Mouse (Mus musculus) forebrain, postnatal 0 days (tissue): Measurements from ENCODE around the gene Iqschfp. TPM values are rescaled to one million over a fixed set of nuclear protein-coding genes. Genes with fewer than 3 reads are reported as not detected.

Experiments
- ATAC-seq: fragments of 200-750 bp; cut with Nextera tagmentation; 2 replicates; pipeline ENCODE4 v1.8.0; 2017; ENCODE audit warnings: mild to moderate bottlenecking, moderate library complexity
- DNase-seq: peaks from one replicate; pipeline ENCODE4 v3.0.0-alpha.2; 2015
- H3K27ac ChIP-seq: fragments of 300-500 bp; sonication (generic); 2 replicates; pipeline ENCODE4 v1.5.1; 2014; ENCODE audit warnings: low read depth, mild to moderate bottlenecking, antibody characterized with exemption, low read length, moderate library complexity, mixed read lengths
- H3K27me3 ChIP-seq: fragments of 300-500 bp; sonication (generic); 2 replicates; pipeline ENCODE4 v1.6.1; 2014; ENCODE audit warnings: mild to moderate bottlenecking, low read length, mixed read lengths; ENCODE audit not compliant: insufficient read depth
- H3K36me3 ChIP-seq: fragments of 300-500 bp; sonication (generic); 2 replicates; pipeline ENCODE4 v1.6.1; 2014; ENCODE audit warnings: mild to moderate bottlenecking, moderate library complexity; ENCODE audit not compliant: insufficient read depth
- H3K4me1 ChIP-seq: fragments of 300-500 bp; sonication (generic); 2 replicates; pipeline ENCODE4 v1.6.1; 2014; ENCODE audit warnings: antibody characterized with exemption; ENCODE audit not compliant: insufficient read depth
- H3K4me2 ChIP-seq: fragments of 300-500 bp; sonication (generic); 2 replicates; pipeline ENCODE4 v1.6.1; 2014; ENCODE audit warnings: low read depth, mild to moderate bottlenecking, moderate library complexity
- H3K4me3 ChIP-seq: fragments of 300-500 bp; sonication (generic); 2 replicates; pipeline ENCODE4 v1.5.1; 2014; ENCODE audit warnings: low read depth, low read length, mixed read lengths
- H3K9ac ChIP-seq: fragments of 300-500 bp; sonication (generic); 2 replicates; pipeline ENCODE4 v1.6.1; 2014; ENCODE audit warnings: mild to moderate bottlenecking
- H3K9me3 ChIP-seq: fragments of 300-500 bp; sonication (generic); 2 replicates; pipeline ENCODE4 v1.6.1; 2016; ENCODE audit warnings: low read length
- CTCF ChIP-seq: sonication (generic); IDR thresholded peaks from 2 replicates; pipeline ENCODE4 v1.5.1; 2016; ENCODE audit warnings: antibody characterized with exemption, control low read depth, low read depth
- WGBS: fragments of 180-500 bp; shearing (Covaris S2); extraction: QIAGEN DNeasy Blood & Tissue Kit; methylation state at CpG from one replicate; pipeline ENCODE4 v1.1.7; 2014; 5-methylcytosine and 5-hydroxymethylcytosine counted together
- polyA plus RNA-seq: library from polyadenylated mRNA; unstranded; fragments of >200 nt; fragmentation: Nextera tagmentation; extraction: Ambion mirVana; gene quantifications from 2 replicates; pipeline ENCODE4 v1.2.1, GENCODE M21; 2015
- total RNA-seq: library from RNA; depleted of rRNA; stranded (reverse); fragments of >200 nt; gene quantifications from 2 replicates; pipeline ENCODE4 v1.2.3, GENCODE M21; 2014; rRNA removed

The Iqschfp gene
- total RNA-seq (8.6 and 8.8 TPM in 2 replicates), polyA plus RNA-seq (5.9 and 6.6 TPM in 2 replicates)

- DNase-seq, result peak; percentile 68
- Histone ChIP-seq H3K4me1 (no peaks in the 10 kb centered on the region), H3K4me2 (peak within 1 kb of the TSS; percentile 61), H3K9ac (peak within 1 kb of the TSS; percentile 49), H3K27me3 (no peaks in the 10 kb centered on the region), H3K4me3 (peak within 1 kb of the TSS; percentile 43), H3K9me3 (no peaks in the 10 kb centered on the region), H3K36me3 (no peaks in the 10 kb centered on the region), H3K27ac (peak within 1 kb of the TSS; percentile 69)
- WGBS, result 6% methylated on average over 15 of the region's 15 CpGs
- peak; percentile 73 for ATAC-seq
- no peak for TF ChIP-seq CTCF
Measured at GRCm38 (mm10) chr3:67892026-67892705, at the start of gene Iqschfp, which contains the start of gene Iqcj. Gene Iqschfp (plus strand): TSS chr3:67892232. Gene Iqcj (plus strand): TSS chr3:67892220.

DNA sequence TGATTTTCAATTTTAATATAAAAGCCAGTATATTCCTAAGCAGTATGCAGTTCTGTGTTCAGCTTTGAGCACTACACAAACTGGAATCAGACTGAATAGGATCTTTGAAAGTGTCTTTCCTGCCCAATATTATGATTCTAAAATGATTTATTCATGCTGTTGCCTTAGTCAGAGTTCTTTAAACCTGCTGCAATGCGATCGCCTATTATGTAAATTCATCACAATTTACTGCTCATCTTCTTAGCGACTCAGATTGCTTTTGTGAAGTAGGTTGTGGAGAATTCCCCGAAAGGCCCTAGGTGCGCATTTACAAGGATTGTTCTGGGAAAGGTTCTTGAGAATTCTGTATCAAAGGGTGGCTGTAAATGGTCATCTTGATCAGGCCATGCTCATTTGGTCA lies 39.6 kb upstream of the Iqschfp start:
- no peaks in the 10 kb centered on the region for H3K36me3 ChIP-seq
- no peak overlapping the region for H3K9ac ChIP-seq
- no peak overlapping the region for H3K4me2 ChIP-seq
- no peak for TF ChIP-seq CTCF
- H3K27ac ChIP-seq, result no peak overlapping the region
- WGBS, result 68% methylated on average over 5 of the region's 5 CpGs
- H3K4me3 ChIP-seq, result no peak overlapping the region
- H3K4me1 ChIP-seq, result no peaks in the 10 kb centered on the region
- ATAC-seq (no peak), DNase-seq (no peak)
- no peaks in the 10 kb centered on the region for H3K27me3 ChIP-seq
- H3K9me3 ChIP-seq, result no peaks in the 10 kb centered on the region

DNA sequence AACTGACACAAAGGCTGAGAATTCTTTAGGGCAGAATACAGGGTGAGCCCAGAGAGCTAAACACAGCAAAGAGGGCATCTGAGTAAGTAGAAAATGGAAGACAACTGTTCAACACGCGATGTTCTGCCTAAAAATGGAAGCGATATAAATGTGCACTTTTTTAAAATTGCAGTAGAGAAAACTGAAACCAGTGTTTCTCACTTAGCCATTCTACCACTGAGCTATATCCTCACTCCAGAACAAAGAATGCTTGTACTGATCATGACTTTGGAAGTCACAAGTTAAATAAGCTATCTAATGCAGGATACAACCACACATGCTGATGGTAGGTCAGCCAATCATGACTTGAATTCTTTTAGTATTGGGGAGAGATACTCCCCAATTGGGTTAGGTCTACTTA lies 30.5 kb upstream of the Iqschfp start:
- H3K27ac ChIP-seq, result no peak overlapping the region
- no peak overlapping the region for H3K4me3 ChIP-seq
- H3K4me1 ChIP-seq, result no peaks in the 10 kb centered on the region
- WGBS, result 81% methylated on average over 3 of the region's 3 CpGs
- no peaks in the 10 kb centered on the region for H3K9me3 ChIP-seq
- no peak for TF ChIP-seq CTCF
- no peak overlapping the region for H3K4me2 ChIP-seq
- no peaks in the 10 kb centered on the region for H3K36me3 ChIP-seq
- H3K9ac ChIP-seq, result no peak overlapping the region
- no peak for DNase-seq
- no peaks in the 10 kb centered on the region for H3K27me3 ChIP-seq
- no peak for ATAC-seq

- 70% methylated on average over 13 of the region's 13 CpGs for WGBS
- no peak overlapping the region for H3K9ac ChIP-seq
- ATAC-seq, result no peak
Measured at GRCm38 (mm10) chr3:67867420-67868065, 24.5 kb upstream of the Iqschfp start.

DNA sequence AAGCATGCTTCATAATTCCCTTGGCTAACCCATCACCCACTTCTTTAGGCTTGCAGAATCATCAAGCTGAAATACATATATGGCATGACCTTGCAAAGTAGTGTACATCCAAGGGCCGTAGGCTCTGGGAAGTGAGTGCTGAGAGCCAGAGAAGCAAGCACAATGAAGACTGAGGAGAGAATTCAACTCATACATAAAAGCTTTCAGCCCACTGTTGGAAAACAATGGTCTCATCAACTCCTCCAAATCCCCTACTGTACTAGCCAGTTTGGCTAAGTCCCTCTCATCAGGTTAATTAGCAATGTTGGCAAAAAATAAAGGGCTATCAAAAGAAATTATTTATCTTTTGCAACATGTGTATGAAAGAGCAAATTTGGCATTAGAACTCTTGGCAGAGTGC lies 22.6 kb upstream of the Iqschfp start:
- DNase-seq (no peak), ATAC-seq (no peak)
- no peak overlapping the region for H3K9ac ChIP-seq
- H3K36me3 ChIP-seq, result no peaks in the 10 kb centered on the region
- no peaks in the 10 kb centered on the region for H3K27me3 ChIP-seq
- no peak for TF ChIP-seq CTCF
- H3K27ac ChIP-seq, result no peak overlapping the region
- no peak overlapping the region for H3K4me3 ChIP-seq
- 39% methylated on average over 1 of the region's 1 CpGs for WGBS
- H3K4me1 ChIP-seq, result no peaks in the 10 kb centered on the region
- H3K9me3 ChIP-seq, result no peaks in the 10 kb centered on the region
- no peak overlapping the region for H3K4me2 ChIP-seq

More at GRCm38 (mm10) chr3:67867420-67868065, 24.5 kb upstream of the Iqschfp start:
- Histone ChIP-seq H3K4me3 (no peak overlapping the region), H3K4me2 (no peak overlapping the region), H3K4me1 (no peaks in the 10 kb centered on the region), H3K9me3 (no peaks in the 10 kb centered on the region), H3K27ac (no peak overlapping the region), H3K27me3 (no peaks in the 10 kb centered on the region), H3K36me3 (no peaks in the 10 kb centered on the region)
- no peak for TF ChIP-seq CTCF
- DNase-seq, result no peak

- H3K27me3 ChIP-seq, result no peaks in the 10 kb centered on the region
- 88% methylated on average over 4 of the region's 4 CpGs for WGBS
- no peak overlapping the region for H3K4me3 ChIP-seq
- ATAC-seq, result no peak
- H3K36me3 ChIP-seq, result no peaks in the 10 kb centered on the region
- DNase-seq, result no peak
- no peaks in the 10 kb centered on the region for H3K4me1 ChIP-seq
- TF ChIP-seq CTCF, result no peak
- H3K27ac ChIP-seq, result no peak overlapping the region
- no peaks in the 10 kb centered on the region for H3K9me3 ChIP-seq
- H3K4me2 ChIP-seq, result no peak overlapping the region
- H3K9ac ChIP-seq, result no peak overlapping the region
Measured at GRCm38 (mm10) chr3:67877253-67877652, 14.8 kb upstream of the Iqschfp start.

- Histone ChIP-seq H3K9ac (no peak overlapping the region), H3K27ac (no peak overlapping the region), H3K27me3 (no peaks in the 10 kb centered on the region), H3K4me2 (no peak overlapping the region), H3K4me3 (no peak overlapping the region), H3K36me3 (no peaks in the 10 kb centered on the region), H3K9me3 (no peaks in the 10 kb centered on the region), H3K4me1 (no peaks in the 10 kb centered on the region)
- TF ChIP-seq CTCF, result no peak
- WGBS, result 43% methylated on average over 3 of the region's 3 CpGs
- DNase-seq (no peak), ATAC-seq (no peak)
Measured at GRCm38 (mm10) chr3:67884335-67884734, 7.7 kb upstream of the Iqschfp start.
